Mouse (Mus musculus) heart, postnatal 0 days (tissue): ENCODE results near the gene Bsg.

Experiments
- CTCF ChIP-seq: IDR thresholded peaks from 2 replicates; pipeline ENCODE4 v1.5.1; 2016; ENCODE audit warnings: antibody characterized with exemption, control low read depth, low read depth
- EP300 ChIP-seq: IDR thresholded peaks from 2 replicates; pipeline ENCODE4 v1.6.1; 2016; ENCODE audit warnings: antibody characterized with exemption, low read depth

DNA sequence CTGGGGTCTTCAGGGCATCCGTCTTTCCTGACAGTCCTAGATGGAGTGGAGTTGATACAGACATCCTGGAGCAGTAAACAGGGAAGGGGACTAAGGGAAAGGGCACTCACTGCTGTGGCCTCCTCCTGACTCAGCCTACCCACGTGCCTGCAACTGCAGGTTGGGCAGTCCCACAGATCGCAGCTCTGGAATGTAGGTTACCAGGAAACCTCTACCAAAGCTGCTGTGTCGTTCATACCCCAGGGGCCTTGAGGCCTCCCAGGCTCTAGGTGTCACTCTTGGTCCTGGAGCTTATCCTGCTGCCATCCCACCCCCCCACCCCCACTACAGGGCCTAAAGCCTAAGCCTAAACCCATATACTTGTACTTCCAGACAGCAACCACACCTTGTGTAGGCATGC lies 3.5 kb downstream of the Bsg start:
- TF ChIP-seq CTCF (no peak), EP300 (no peak)
